Mouse (Mus musculus): ENCODE measurements around the gene Cyth2.

Cyth2 gene

GRCm38 (mm10) chr7:45785388-45786135, 28.8 kb downstream of the Cyth2 start:
- DNase-seq (ENCODE audit: low spot score): no peak

DNA sequence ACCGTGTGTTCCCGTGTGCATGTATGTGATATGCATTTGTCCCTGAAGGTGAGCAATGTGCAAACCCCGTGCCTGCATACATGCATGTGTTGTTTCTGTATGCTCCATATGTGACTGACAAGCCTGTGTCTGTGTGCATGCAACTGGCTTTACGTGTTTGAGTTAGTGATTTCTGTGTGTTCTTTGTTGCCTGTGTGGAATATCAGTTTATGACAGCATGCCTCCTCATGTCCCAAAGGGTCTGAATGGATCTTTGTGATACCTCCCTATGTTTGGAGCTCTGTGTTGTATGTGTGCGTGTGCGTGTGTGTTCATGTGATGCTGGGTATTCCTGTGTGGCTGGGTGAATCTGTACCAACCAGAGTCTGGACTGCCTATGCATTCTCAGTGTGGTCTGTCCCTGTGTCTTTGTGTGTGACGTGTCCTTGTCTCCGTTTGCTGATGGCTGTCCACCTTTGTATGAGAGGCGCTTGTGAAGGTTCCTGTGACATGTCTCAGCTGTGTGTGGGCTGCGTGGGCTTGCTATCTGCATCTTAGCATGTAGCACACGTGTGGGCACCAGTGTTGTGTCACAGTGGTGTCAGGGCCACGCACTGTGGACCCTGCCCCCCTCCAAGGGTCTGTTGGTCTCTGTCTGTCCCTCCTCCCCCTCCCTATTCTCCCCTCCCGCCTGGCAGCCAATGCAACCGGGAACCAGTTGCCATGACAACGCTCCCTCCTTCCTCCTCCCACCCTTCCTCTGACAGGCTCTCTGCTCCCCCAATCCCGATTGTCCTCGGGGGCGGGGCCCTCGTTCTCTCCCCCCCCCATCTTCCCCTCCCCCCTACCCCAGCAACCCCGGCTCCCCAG, 29.6 kb downstream of the Cyth2 start, which contains the start of gene Sult2b1:
Gene Sult2b1, minus strand, starts transcription at position 146 of the 849 bp plus-strand sequence.
- no peak for DNase-seq (ENCODE audit: low spot score)

GRCm38 (mm10) chr7:45783511-45784091, 30.8 kb downstream of the Cyth2 start, which contains the start of gene Lmtk3:
TSS of gene Lmtk3 (plus strand) at chr7:45783738.
- no peak for DNase-seq (ENCODE audit: low spot score)

GRCm38 (mm10) chr7:45782271-45782670, 32.1 kb downstream of the Cyth2 start:
- no peak for DNase-seq (ENCODE audit: low spot score)

DNA sequence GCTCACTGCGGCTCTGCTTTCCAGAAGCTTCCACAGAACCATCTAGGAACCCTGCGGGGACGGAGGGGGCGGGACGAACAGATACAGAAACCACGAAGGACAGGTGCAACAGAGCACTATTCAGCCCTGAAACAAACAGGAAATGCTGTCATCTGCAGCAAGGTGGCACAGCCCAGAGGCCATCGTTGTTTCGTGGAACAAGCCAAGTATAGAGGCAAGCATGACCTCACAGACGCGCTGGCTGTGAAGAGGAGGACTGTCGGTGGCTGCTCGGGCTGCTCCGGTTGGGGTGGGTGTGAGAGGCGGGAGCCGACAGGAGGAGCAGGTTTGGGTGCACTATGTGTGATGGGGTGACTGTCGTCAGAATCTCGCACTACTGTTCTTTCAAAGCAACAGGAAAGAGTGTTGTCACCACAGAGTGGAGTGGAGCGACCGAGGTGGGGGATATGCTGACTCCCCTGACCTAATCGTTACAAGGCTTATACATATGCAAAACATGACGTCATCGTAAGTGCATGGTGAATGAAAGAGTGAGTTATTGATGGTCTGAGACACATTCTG, 35.2 kb downstream of the Cyth2 start:
- DNase-seq (ENCODE audit: low spot score): no peak

DNA sequence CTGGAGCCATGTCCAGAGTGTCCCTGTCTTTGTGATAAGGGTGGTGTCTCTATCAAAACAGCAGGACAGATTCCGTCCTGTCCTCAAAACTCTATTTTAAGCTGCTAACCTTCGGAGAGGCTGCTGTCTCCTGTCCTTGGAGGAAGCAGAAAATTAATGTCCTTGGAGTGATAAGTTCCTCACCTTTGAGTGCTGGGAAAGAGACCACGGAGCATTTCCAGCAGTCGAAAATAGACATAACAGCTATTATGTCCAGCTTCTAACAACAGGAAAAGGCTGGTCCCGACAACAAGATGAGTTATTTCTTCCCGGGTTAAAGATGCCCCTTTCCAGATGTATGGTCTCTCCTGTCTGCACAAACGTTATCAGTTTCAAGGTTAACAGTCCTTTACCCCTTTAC, 39.1 kb downstream of the Cyth2 start:
- no peak for DNase-seq (ENCODE audit: low spot score)

DNA sequence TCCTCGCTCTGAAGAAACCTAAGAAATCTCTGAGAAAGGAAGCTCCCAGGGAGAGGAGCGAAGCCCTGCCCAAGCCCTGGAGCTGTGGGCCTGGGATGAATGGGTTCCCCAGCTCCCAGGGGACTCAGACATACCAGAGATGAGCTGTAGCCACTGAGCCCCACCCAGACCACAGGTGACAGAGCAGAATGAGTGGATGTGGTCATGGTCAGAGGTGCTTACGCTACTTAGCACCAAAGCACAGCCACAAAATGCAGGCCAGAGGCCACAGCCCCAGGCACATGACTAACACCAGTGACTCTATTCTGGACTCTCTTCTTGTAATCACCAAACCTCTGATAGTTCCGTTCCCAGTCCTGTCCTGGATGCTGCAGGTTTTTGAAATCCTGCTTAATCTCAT, 43.3 kb downstream of the Cyth2 start:
- no peak for DNase-seq (ENCODE audit: low spot score)

DNA sequence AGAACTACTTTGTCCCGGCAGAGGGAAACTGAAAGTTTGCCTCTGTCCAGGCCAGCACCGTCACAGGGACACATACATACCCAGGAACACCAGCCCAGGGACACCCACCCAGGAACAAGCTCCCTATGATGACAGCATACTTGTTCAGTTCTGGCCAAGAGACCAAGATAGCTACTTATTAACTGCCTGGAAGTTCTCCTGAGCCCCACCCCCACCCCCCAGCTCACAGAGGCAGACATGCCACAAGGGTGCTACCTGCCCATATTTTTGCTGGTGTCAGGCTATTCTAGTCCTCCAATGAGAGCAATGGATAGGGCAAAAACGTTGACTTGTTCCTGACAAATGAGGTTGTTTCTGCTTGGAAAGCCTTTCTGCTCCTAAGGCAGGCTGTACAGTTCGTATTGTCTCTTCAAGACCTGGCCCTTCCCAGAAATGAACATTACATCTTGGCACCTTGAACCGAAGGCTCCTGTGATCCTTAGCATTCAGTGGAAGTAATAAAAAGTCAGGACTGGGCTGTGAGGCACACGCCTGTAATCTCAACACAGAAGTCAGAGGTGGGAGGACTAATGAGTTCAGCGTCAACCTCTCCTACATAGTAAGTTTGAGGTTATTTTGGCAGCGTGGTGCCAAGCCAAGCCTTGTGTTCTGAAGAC, 43.8 kb downstream of the Cyth2 start:
- DNase-seq (ENCODE audit: low spot score): no peak

- no peak for DNase-seq (ENCODE audit: low spot score)
These were observed 46.9 kb downstream of the Cyth2 start for GRCm38 (mm10) chr7:45767500-45767899.

DNA sequence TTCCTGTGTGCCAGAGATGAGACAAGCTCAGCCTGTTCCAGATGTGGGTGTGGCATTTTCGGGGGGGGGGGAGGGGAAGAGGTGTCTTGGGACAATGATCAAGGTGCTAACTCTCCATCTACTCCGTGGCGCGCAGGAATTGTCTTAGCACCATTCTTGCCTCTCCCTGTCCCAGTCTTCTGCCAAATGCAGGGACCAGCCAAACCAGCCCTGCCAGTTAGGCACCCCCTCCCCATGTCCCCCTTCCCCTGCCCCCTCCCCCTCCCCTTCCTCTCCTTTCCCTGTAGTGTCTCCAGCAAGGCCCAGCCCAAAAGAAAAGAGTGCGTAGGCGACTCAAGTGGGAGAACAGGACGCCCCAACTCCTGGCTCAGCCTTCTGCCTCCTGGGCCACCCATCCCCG, 47.6 kb downstream of the Cyth2 start:
- no peak for DNase-seq (ENCODE audit: low spot score)

GRCm38 (mm10) chr7:45765995-45766394, 48.4 kb downstream of the Cyth2 start:
- DNase-seq (ENCODE audit: low spot score): no peak

- DNase-seq (ENCODE audit: low spot score): no peak
These were observed 54.2 kb downstream of the Cyth2 start for GRCm38 (mm10) chr7:45760151-45760550.

DNA sequence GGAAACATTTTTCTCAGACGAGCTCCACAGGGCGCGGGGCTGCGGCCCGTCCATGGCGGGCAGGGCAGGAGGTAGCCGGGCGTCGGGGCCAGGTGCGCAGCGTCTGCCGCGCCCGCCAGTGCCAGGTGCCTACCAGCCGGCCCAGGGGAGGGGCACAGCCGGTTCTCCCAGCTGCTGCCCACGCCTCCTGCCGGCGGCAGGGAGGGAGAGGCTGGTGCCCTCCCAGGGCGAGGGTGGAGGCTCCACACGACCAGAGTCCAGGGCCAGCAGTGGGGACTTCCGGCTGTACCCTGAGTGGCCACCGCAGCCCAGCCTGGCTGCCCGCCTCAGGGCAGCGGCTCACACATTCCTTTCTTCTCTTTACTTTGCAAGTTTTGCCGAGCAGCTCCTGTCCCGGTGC, 55.0 kb downstream of the Cyth2 start:
- no peak for DNase-seq (ENCODE audit: low spot score)
